Mouse (Mus musculus) bone marrow, adult 2 months (tissue): ENCODE measurements around the gene Hoxd10.

Source experiments
- CTCF ChIP-seq: fragments of 200-500 bp; IDR thresholded peaks from 2 replicates; pipeline ENCODE4 v1.5.1; 2011; ENCODE audit warnings: low read length, control low read depth; ENCODE audit not compliant: control insufficient read depth, insufficient read depth
- POLR2A ChIP-seq: fragments of 200-500 bp; IDR thresholded peaks from 2 replicates; pipeline ENCODE4 v1.6.1; 2011; ENCODE audit warnings: low read depth, mild to moderate bottlenecking, control low read depth, low read length, borderline replicate concordance; ENCODE audit not compliant: control insufficient read depth

DNA sequence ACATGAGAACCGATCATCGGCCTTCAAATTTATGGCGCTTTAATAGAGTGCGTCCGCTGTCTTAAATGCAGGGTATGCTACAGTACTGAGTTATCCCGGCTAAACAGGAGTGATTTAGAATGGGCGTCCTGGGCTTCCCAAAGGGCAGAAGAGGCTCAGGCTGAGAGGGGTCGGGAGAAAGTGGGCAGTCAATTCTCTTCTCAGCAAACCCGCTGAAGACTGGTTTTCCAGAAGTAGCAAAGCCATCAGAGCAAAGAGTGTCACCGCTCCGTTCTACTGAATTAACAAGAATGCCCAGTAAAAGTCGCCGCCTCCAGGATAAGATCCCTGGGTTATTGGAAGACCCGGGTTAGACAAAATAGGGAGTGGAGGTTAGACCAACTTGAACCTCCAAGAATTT is 48.1 kb downstream of the Hoxd10 start:
- TF ChIP-seq CTCF (no peak), POLR2A (no peak)
